Mouse (Mus musculus): Measurements from ENCODE around the gene Iqsec1. TPM values are rescaled to one million over a fixed set of nuclear protein-coding genes. Genes with fewer than 3 reads are reported as not detected.

Gene Iqsec1
- polyA plus RNA-seq, 1 experiment from 2014 or later = 28.6 TPM

- H3K36me3 ChIP-seq (ENCODE audit: control insufficient read depth, insufficient read depth, low read length) = no peaks in the 10 kb centered on the region
- no peak overlapping the region for H3K4me3 ChIP-seq (ENCODE audit: control insufficient read depth in 1 of 2, insufficient read depth in 1 of 2, low read depth in 1 of 2, low read length in 2 of 2)
- H3K9ac ChIP-seq (ENCODE audit: low read length) = no peak overlapping the region
- H3K4me2 ChIP-seq (ENCODE audit: low read length) = no peak overlapping the region
- H3K27me3 ChIP-seq (ENCODE audit: control insufficient read depth, insufficient read depth, low read length) = no peaks in the 10 kb centered on the region
- H3K4me1 ChIP-seq (ENCODE audit: control insufficient read depth in 2 of 2, insufficient read depth in 2 of 2, low read length in 2 of 2) = peaks cover 22 to 35% of the 10 kb centered on the region in 2 experiments
- no peak overlapping the region for H3K27ac ChIP-seq (replicated peaks in 1 of 2; ENCODE audit: control insufficient read depth in 1 of 2, insufficient read depth in 1 of 2, low read depth in 2 of 2, low read length in 2 of 2)
- no peaks in the 10 kb centered on the region for H3K9me3 ChIP-seq (ENCODE audit: control insufficient read depth, low read length)
- no peak for ATAC-seq (ENCODE audit: insufficient number of reproducible peaks, insufficient read depth, low FRiP score, low read depth)
These were observed 205.3 kb downstream of the Iqsec1 start for GRCm38 (mm10) chr6:90783176-90783575.

- Histone ChIP-seq H3K4me3 (ENCODE audit: control insufficient read depth in 1 of 2, insufficient read depth in 1 of 2, low read depth in 1 of 2, low read length in 2 of 2) (no peak overlapping the region), H3K27me3 (ENCODE audit: control insufficient read depth, insufficient read depth, low read length) (no peaks in the 10 kb centered on the region), H3K9me3 (ENCODE audit: control insufficient read depth, low read length) (no peaks in the 10 kb centered on the region), H3K36me3 (ENCODE audit: control insufficient read depth, insufficient read depth, low read length) (no peaks in the 10 kb centered on the region), H3K27ac (replicated peaks in 1 of 2; ENCODE audit: control insufficient read depth in 1 of 2, insufficient read depth in 1 of 2, low read depth in 2 of 2, low read length in 2 of 2) (peak overlapping the region in 1 of 2 experiments; percentile 55; a peak in 2 of 4 replicates), H3K4me2 (ENCODE audit: low read length) (peak overlapping the region; percentile 18), H3K9ac (ENCODE audit: low read length) (peak overlapping the region; percentile 56), H3K4me1 (ENCODE audit: control insufficient read depth in 2 of 2, insufficient read depth in 2 of 2, low read length in 2 of 2) (peaks cover 23 to 38% of the 10 kb centered on the region in 2 experiments)
- peak; percentile 55 for ATAC-seq (ENCODE audit: insufficient number of reproducible peaks, insufficient read depth, low FRiP score, low read depth)
- WGBS = 44% methylated on average over 19 of the region's 19 CpGs
These were observed 206.3 kb downstream of the Iqsec1 start for GRCm38 (mm10) chr6:90781921-90782770.

- Histone ChIP-seq H3K4me3 (ENCODE audit: control insufficient read depth in 1 of 2, insufficient read depth in 1 of 2, low read depth in 1 of 2, low read length in 2 of 2) (no peak overlapping the region), H3K9me3 (ENCODE audit: control insufficient read depth, low read length) (0 out of 2 replicates have a peak, but pooled peaks cover 4% of the 10 kb centered on the region), H3K36me3 (ENCODE audit: control insufficient read depth, insufficient read depth, low read length) (no peaks in the 10 kb centered on the region), H3K4me2 (ENCODE audit: low read length) (no peak overlapping the region), H3K27me3 (ENCODE audit: control insufficient read depth, insufficient read depth, low read length) (no peaks in the 10 kb centered on the region), H3K4me1 (ENCODE audit: control insufficient read depth in 2 of 2, insufficient read depth in 2 of 2, low read length in 2 of 2) (peaks cover 21 to 41% of the 10 kb centered on the region in 2 experiments), H3K27ac (replicated peaks in 1 of 2; ENCODE audit: control insufficient read depth in 1 of 2, insufficient read depth in 1 of 2, low read depth in 2 of 2, low read length in 2 of 2) (no peak overlapping the region), H3K9ac (ENCODE audit: low read length) (no peak overlapping the region)
- WGBS = 49% methylated on average over 2 of the region's 2 CpGs
- no peak for ATAC-seq (ENCODE audit: insufficient number of reproducible peaks, insufficient read depth, low FRiP score, low read depth)
These were observed 208.0 kb downstream of the Iqsec1 start for GRCm38 (mm10) chr6:90780532-90780931.

DNA sequence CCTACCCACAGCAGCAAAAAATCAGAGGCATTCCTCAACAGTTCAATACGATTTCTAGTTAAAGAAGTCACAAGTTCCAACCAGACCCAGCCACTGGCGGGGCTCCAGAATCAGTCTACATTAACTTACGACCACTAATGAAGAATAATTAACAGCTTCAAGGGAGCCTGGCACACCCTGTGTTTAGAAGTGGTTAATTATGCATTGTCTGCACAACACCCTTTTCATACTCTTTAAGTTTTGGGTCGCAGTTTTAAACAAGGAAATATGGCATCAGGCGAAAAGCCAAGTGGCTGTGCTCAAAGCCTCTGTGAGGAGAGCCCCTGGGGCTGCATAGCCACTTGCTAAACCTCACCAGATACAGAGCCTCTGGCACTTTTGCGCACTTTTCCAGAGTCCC lies 209.6 kb downstream of the Iqsec1 start:
- no peak overlapping the region for H3K4me2 ChIP-seq (ENCODE audit: low read length)
- H3K27me3 ChIP-seq (ENCODE audit: control insufficient read depth, insufficient read depth, low read length) = no peaks in the 10 kb centered on the region
- H3K9me3 ChIP-seq (ENCODE audit: control insufficient read depth, low read length) = 0 out of 2 replicates have a peak, but pooled peaks cover 4% of the 10 kb centered on the region
- H3K4me3 ChIP-seq (ENCODE audit: control insufficient read depth in 1 of 2, insufficient read depth in 1 of 2, low read depth in 1 of 2, low read length in 2 of 2) = no peak overlapping the region
- H3K27ac ChIP-seq (replicated peaks in 1 of 2; ENCODE audit: control insufficient read depth in 1 of 2, insufficient read depth in 1 of 2, low read depth in 2 of 2, low read length in 2 of 2) = no peak overlapping the region
- H3K4me1 ChIP-seq (ENCODE audit: control insufficient read depth in 2 of 2, insufficient read depth in 2 of 2, low read length in 2 of 2) = peaks cover 23 to 47% of the 10 kb centered on the region in 2 experiments
- WGBS = 77% methylated on average over 6 of the region's 6 CpGs
- no peak for ATAC-seq (ENCODE audit: insufficient number of reproducible peaks, insufficient read depth, low FRiP score, low read depth)
- H3K9ac ChIP-seq (ENCODE audit: low read length) = no peak overlapping the region
- no peaks in the 10 kb centered on the region for H3K36me3 ChIP-seq (ENCODE audit: control insufficient read depth, insufficient read depth, low read length)

DNA sequence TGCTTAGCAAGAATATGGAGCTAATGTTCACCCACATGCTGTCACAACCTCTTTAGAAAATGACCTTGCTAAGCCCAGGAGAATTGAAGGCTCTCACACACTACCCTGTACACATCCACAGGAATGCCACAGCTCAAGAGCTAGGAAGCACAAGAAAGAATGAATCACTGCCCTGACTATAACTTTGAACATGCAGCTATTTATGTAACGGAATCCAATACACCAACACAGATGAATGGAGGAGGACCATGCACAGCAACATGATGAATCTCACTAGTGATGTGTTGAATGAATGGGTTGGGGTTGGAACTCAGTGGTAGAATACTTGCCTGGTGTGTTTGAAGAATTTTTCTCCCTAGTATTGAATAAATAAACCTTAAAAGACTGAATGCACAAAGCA lies 211.2 kb downstream of the Iqsec1 start:
- Histone ChIP-seq H3K36me3 (ENCODE audit: control insufficient read depth, insufficient read depth, low read length) (no peaks in the 10 kb centered on the region), H3K4me2 (ENCODE audit: low read length) (no peak overlapping the region), H3K4me1 (ENCODE audit: control insufficient read depth in 2 of 2, insufficient read depth in 2 of 2, low read length in 2 of 2) (peaks cover 22 to 45% of the 10 kb centered on the region in 2 experiments), H3K9ac (ENCODE audit: low read length) (no peak overlapping the region), H3K27ac (replicated peaks in 1 of 2; ENCODE audit: control insufficient read depth in 1 of 2, insufficient read depth in 1 of 2, low read depth in 2 of 2, low read length in 2 of 2) (peak overlapping the region; percentile 40 to 62; a peak in 1 of 4 replicates), H3K9me3 (ENCODE audit: control insufficient read depth, low read length) (0 out of 2 replicates have a peak, but pooled peaks cover 4% of the 10 kb centered on the region), H3K4me3 (ENCODE audit: control insufficient read depth in 1 of 2, insufficient read depth in 1 of 2, low read depth in 1 of 2, low read length in 2 of 2) (no peak overlapping the region), H3K27me3 (ENCODE audit: control insufficient read depth, insufficient read depth, low read length) (no peaks in the 10 kb centered on the region)
- ATAC-seq (ENCODE audit: insufficient number of reproducible peaks, insufficient read depth, low FRiP score, low read depth) = no peak
- whole genome bisulfite sequencing = 45% methylated on average over 1 of the region's 1 CpGs

GRCm38 (mm10) chr6:90775606-90776005 lies 212.9 kb downstream of the Iqsec1 start:
- Histone ChIP-seq H3K4me3 (ENCODE audit: control insufficient read depth in 1 of 2, insufficient read depth in 1 of 2, low read depth in 1 of 2, low read length in 2 of 2) (no peak overlapping the region), H3K9me3 (ENCODE audit: control insufficient read depth, low read length) (0 out of 2 replicates have a peak, but pooled peaks cover 4% of the 10 kb centered on the region), H3K27me3 (ENCODE audit: control insufficient read depth, insufficient read depth, low read length) (no peaks in the 10 kb centered on the region), H3K4me2 (ENCODE audit: low read length) (no peak overlapping the region), H3K4me1 (ENCODE audit: control insufficient read depth in 2 of 2, insufficient read depth in 2 of 2, low read length in 2 of 2) (peaks cover 15 to 35% of the 10 kb centered on the region in 2 experiments), H3K27ac (replicated peaks in 1 of 2; ENCODE audit: control insufficient read depth in 1 of 2, insufficient read depth in 1 of 2, low read depth in 2 of 2, low read length in 2 of 2) (no peak overlapping the region), H3K36me3 (ENCODE audit: control insufficient read depth, insufficient read depth, low read length) (no peaks in the 10 kb centered on the region), H3K9ac (ENCODE audit: low read length) (no peak overlapping the region)
- ATAC-seq (ENCODE audit: insufficient number of reproducible peaks, insufficient read depth, low FRiP score, low read depth) = no peak
- 93% methylated on average over 1 of the region's 1 CpGs for WGBS

- Histone ChIP-seq H3K4me1 (ENCODE audit: control insufficient read depth in 2 of 2, insufficient read depth in 2 of 2, low read length in 2 of 2) (peaks cover 10 to 25% of the 10 kb centered on the region in 2 experiments), H3K9ac (ENCODE audit: low read length) (no peak overlapping the region), H3K27me3 (ENCODE audit: control insufficient read depth, insufficient read depth, low read length) (no peaks in the 10 kb centered on the region), H3K9me3 (ENCODE audit: control insufficient read depth, low read length) (0 out of 2 replicates have a peak, but pooled peaks cover 4% of the 10 kb centered on the region), H3K36me3 (ENCODE audit: control insufficient read depth, insufficient read depth, low read length) (no peaks in the 10 kb centered on the region), H3K4me3 (ENCODE audit: control insufficient read depth in 1 of 2, insufficient read depth in 1 of 2, low read depth in 1 of 2, low read length in 2 of 2) (no peak overlapping the region), H3K4me2 (ENCODE audit: low read length) (no peak overlapping the region), H3K27ac (replicated peaks in 1 of 2; ENCODE audit: control insufficient read depth in 1 of 2, insufficient read depth in 1 of 2, low read depth in 2 of 2, low read length in 2 of 2) (peak overlapping the region; percentile 7 to 17; a peak in 2 of 4 replicates)
- ATAC-seq (ENCODE audit: insufficient number of reproducible peaks, insufficient read depth, low FRiP score, low read depth) = no peak; the same call in 1 of the 2 replicates
These were observed 214.7 kb downstream of the Iqsec1 start for GRCm38 (mm10) chr6:90773811-90774233.
